Mouse (Mus musculus): ENCODE measurements around the gene Rmnd5a. TPM values are rescaled to one million over a fixed set of nuclear protein-coding genes. Genes with fewer than 3 reads are reported as not detected.

The Rmnd5a gene
- polyA plus RNA-seq, 1 experiment from 2014 or later, result 14.7 TPM

- Histone ChIP-seq H3K9ac (peak overlapping the region; percentile 96), H3K27me3 (no peaks in the 10 kb centered on the region), H3K4me1 (peaks cover 38% of the 10 kb centered on the region), H3K4me3 (replicated peaks) (peak overlapping the region; percentile 87), H3K27ac (peak overlapping the region; percentile 97), H3K4me2 (peak overlapping the region; percentile 74), H3K9me3 (replicated peaks) (no peaks in the 10 kb centered on the region), H3K36me3 (no peaks in the 10 kb centered on the region)
- peak; percentile 45 for ATAC-seq (replicated peaks; ENCODE audit: low FRiP score)
- under 1% methylated on average over 54 of the region's 62 CpGs for WGBS
Measured at GRCm38 (mm10) chr6:71439506-71440216, 776 bp downstream of the Rmnd5a start.

- H3K4me2 ChIP-seq, result peak overlapping the region; percentile 36
- ATAC-seq (replicated peaks; ENCODE audit: low FRiP score), result no peak
- H3K36me3 ChIP-seq, result no peaks in the 10 kb centered on the region
- 56% methylated on average over 1 of the region's 1 CpGs for WGBS
- 0 out of 2 replicates have a peak overlapping the region, but pooled peaks have one; percentile 1 for H3K4me3 ChIP-seq (replicated peaks)
- H3K9ac ChIP-seq, result no peak overlapping the region
- H3K9me3 ChIP-seq (replicated peaks), result no peaks in the 10 kb centered on the region
- peaks cover 38% of the 10 kb centered on the region for H3K4me1 ChIP-seq
- H3K27ac ChIP-seq, result no peak overlapping the region
- H3K27me3 ChIP-seq, result no peaks in the 10 kb centered on the region
Measured at GRCm38 (mm10) chr6:71438070-71438469, 2.4 kb downstream of the Rmnd5a start.

GRCm38 (mm10) chr6:71427996-71428725, 12.3 kb downstream of the Rmnd5a start:
- H3K27ac ChIP-seq, result no peak overlapping the region
- WGBS, result 79% methylated on average over 4 of the region's 4 CpGs
- H3K9me3 ChIP-seq (replicated peaks), result no peaks in the 10 kb centered on the region
- H3K4me2 ChIP-seq, result no peak overlapping the region
- no peak overlapping the region for H3K9ac ChIP-seq
- H3K4me3 ChIP-seq (replicated peaks), result no peak overlapping the region
- ATAC-seq (replicated peaks; ENCODE audit: low FRiP score), result no peak
- H3K36me3 ChIP-seq, result peaks cover 31% of the 10 kb centered on the region
- no peaks in the 10 kb centered on the region for H3K4me1 ChIP-seq
- H3K27me3 ChIP-seq, result no peaks in the 10 kb centered on the region

GRCm38 (mm10) chr6:71425681-71426080, 14.8 kb downstream of the Rmnd5a start:
- ATAC-seq (replicated peaks; ENCODE audit: low FRiP score), result no peak
- peaks cover 34% of the 10 kb centered on the region for H3K36me3 ChIP-seq
- H3K27ac ChIP-seq, result no peak overlapping the region
- H3K4me3 ChIP-seq (replicated peaks), result no peak overlapping the region
- H3K9ac ChIP-seq, result no peak overlapping the region
- 92% methylated on average over 6 of the region's 6 CpGs for WGBS
- H3K27me3 ChIP-seq, result no peaks in the 10 kb centered on the region
- no peaks in the 10 kb centered on the region for H3K4me1 ChIP-seq
- H3K4me2 ChIP-seq, result no peak overlapping the region
- no peaks in the 10 kb centered on the region for H3K9me3 ChIP-seq (replicated peaks)

- Histone ChIP-seq H3K4me2 (no peak overlapping the region), H3K27me3 (no peaks in the 10 kb centered on the region), H3K4me1 (no peaks in the 10 kb centered on the region), H3K9me3 (replicated peaks) (no peaks in the 10 kb centered on the region), H3K36me3 (peaks cover 36% of the 10 kb centered on the region), H3K9ac (no peak overlapping the region), H3K27ac (no peak overlapping the region), H3K4me3 (replicated peaks) (no peak overlapping the region)
- WGBS, result 90% methylated on average over 3 of the region's 3 CpGs
- ATAC-seq (replicated peaks; ENCODE audit: low FRiP score), result no peak
Measured at GRCm38 (mm10) chr6:71423116-71423515, 17.3 kb downstream of the Rmnd5a start.

- Histone ChIP-seq H3K9me3 (replicated peaks) (no peaks in the 10 kb centered on the region), H3K4me1 (no peaks in the 10 kb centered on the region), H3K4me3 (replicated peaks) (no peak overlapping the region), H3K27ac (no peak overlapping the region), H3K4me2 (no peak overlapping the region), H3K27me3 (no peaks in the 10 kb centered on the region), H3K36me3 (peaks cover 32% of the 10 kb centered on the region), H3K9ac (no peak overlapping the region)
- 0 out of 2 replicates have a peak, but pooled peaks have one; percentile 36 for ATAC-seq (replicated peaks; ENCODE audit: low FRiP score)
- 61% methylated on average over 3 of the region's 3 CpGs for WGBS
Measured at GRCm38 (mm10) chr6:71422162-71422561, 18.3 kb downstream of the Rmnd5a start.

- Histone ChIP-seq H3K9ac (no peak overlapping the region), H3K4me3 (replicated peaks) (no peak overlapping the region), H3K36me3 (peaks cover 22% of the 10 kb centered on the region), H3K4me1 (no peaks in the 10 kb centered on the region), H3K27ac (no peak overlapping the region), H3K9me3 (replicated peaks) (no peaks in the 10 kb centered on the region), H3K27me3 (no peaks in the 10 kb centered on the region), H3K4me2 (no peak overlapping the region)
- WGBS, result 78% methylated on average over 6 of the region's 6 CpGs
- no peak for ATAC-seq (replicated peaks; ENCODE audit: low FRiP score)
Measured at GRCm38 (mm10) chr6:71420848-71421247, 19.6 kb downstream of the Rmnd5a start.

GRCm38 (mm10) chr6:71418874-71419273, 21.6 kb downstream of the Rmnd5a start:
- Histone ChIP-seq H3K4me2 (no peak overlapping the region), H3K27me3 (no peaks in the 10 kb centered on the region), H3K36me3 (peaks cover 21% of the 10 kb centered on the region), H3K4me1 (no peaks in the 10 kb centered on the region), H3K9me3 (replicated peaks) (no peaks in the 10 kb centered on the region), H3K9ac (no peak overlapping the region), H3K4me3 (replicated peaks) (no peak overlapping the region), H3K27ac (no peak overlapping the region)
- ATAC-seq (replicated peaks; ENCODE audit: low FRiP score), result no peak
- 94% methylated on average over 3 of the region's 3 CpGs for WGBS

GRCm38 (mm10) chr6:71415446-71415845, 25.0 kb downstream of the Rmnd5a start:
- no peak overlapping the region for H3K4me2 ChIP-seq
- no peaks in the 10 kb centered on the region for H3K9me3 ChIP-seq (replicated peaks)
- no peak for ATAC-seq (replicated peaks; ENCODE audit: low FRiP score)
- no peaks in the 10 kb centered on the region for H3K4me1 ChIP-seq
- H3K9ac ChIP-seq, result no peak overlapping the region
- H3K36me3 ChIP-seq, result peaks cover 38% of the 10 kb centered on the region
- H3K27ac ChIP-seq, result no peak overlapping the region
- H3K27me3 ChIP-seq, result no peaks in the 10 kb centered on the region
- 83% methylated on average over 3 of the region's 3 CpGs for WGBS
- no peak overlapping the region for H3K4me3 ChIP-seq (replicated peaks)

- Histone ChIP-seq H3K4me1 (no peaks in the 10 kb centered on the region), H3K4me2 (no peak overlapping the region), H3K36me3 (peaks cover 40% of the 10 kb centered on the region), H3K9ac (no peak overlapping the region), H3K9me3 (replicated peaks) (no peaks in the 10 kb centered on the region), H3K27ac (no peak overlapping the region), H3K27me3 (no peaks in the 10 kb centered on the region), H3K4me3 (replicated peaks) (no peak overlapping the region)
- no peak for ATAC-seq (replicated peaks; ENCODE audit: low FRiP score)
- 84% methylated on average over 4 of the region's 4 CpGs for WGBS
Measured at GRCm38 (mm10) chr6:71414624-71415023, 25.8 kb downstream of the Rmnd5a start.

GRCm38 (mm10) chr6:71398829-71399609, 41.4 kb downstream of the Rmnd5a start:
- no peaks in the 10 kb centered on the region for H3K27me3 ChIP-seq
- H3K27ac ChIP-seq, result no peak overlapping the region
- no peak overlapping the region for H3K9ac ChIP-seq
- 82% methylated on average over 4 of the region's 4 CpGs for WGBS
- H3K4me1 ChIP-seq, result no peaks in the 10 kb centered on the region
- H3K9me3 ChIP-seq (replicated peaks), result no peaks in the 10 kb centered on the region
- H3K4me2 ChIP-seq, result no peak overlapping the region
- H3K4me3 ChIP-seq (replicated peaks), result no peak overlapping the region
- ATAC-seq (replicated peaks; ENCODE audit: low FRiP score), result no peak
- peaks cover 45% of the 10 kb centered on the region for H3K36me3 ChIP-seq

GRCm38 (mm10) chr6:71396761-71397160, 43.7 kb downstream of the Rmnd5a start:
- Histone ChIP-seq H3K27ac (no peak overlapping the region), H3K4me1 (no peaks in the 10 kb centered on the region), H3K36me3 (peaks cover 66% of the 10 kb centered on the region), H3K4me2 (no peak overlapping the region), H3K9ac (no peak overlapping the region), H3K4me3 (replicated peaks) (no peak overlapping the region), H3K9me3 (replicated peaks) (no peaks in the 10 kb centered on the region), H3K27me3 (no peaks in the 10 kb centered on the region)
- no peak for ATAC-seq (replicated peaks; ENCODE audit: low FRiP score)
- WGBS, result 91% methylated on average over 6 of the region's 6 CpGs
